Mouse (Mus musculus) A20 (cell line): ENCODE measurements around the gene Nlrp10.

ENCODE experiments used
- DNase-seq: peaks from one replicate; pipeline ENCODE4 v3.0.0-alpha.2; 2011; ENCODE audit warnings: low read depth, low spot score

The Nlrp10 gene

GRCm38 (mm10) chr7:108894320-108894719, 35.7 kb downstream of the Nlrp10 start, which contains the start of gene Olfr519:
Olfr519 (minus strand) TSS chr7:108894420.
- DNase-seq = no peak

DNA sequence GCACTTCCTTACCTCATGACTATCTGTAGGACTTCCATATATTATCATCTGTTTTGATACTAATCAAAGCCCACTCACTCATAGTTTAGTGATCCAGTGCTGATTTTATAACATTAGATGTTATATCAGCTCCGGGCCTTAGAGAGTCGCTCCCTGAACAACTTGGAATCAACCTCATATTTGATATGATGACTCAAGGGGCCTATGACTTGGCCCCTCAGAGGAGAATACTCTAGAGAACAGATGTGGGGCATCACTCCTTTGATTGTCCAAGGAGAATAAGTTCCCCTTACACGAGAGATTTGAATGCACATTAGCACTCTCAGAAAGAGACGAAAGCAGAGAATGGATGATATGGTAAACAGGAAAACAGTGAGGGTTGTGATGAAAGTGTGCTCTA, 45.1 kb downstream of the Nlrp10 start, which contains the start of gene Olfr518:
Olfr518 (minus strand) TSS at position 101 of the 400 bp plus-strand sequence.
- no peak for DNase-seq

- DNase-seq = no peak
These were observed 57.7 kb downstream of the Nlrp10 start, which contains the start of gene Olfr517 for GRCm38 (mm10) chr7:108872279-108872678. Olfr517 (minus strand) TSS chr7:108872379.
